ENCODE assay signal across 15 mouse cellular contexts in genomic region chr9:64621499-64622296, GRCm38 (mm10).
DNase-seq lines count a peak whose midpoint lies in the region; ATAC-seq and TF ChIP-seq lines count a peak whose summit lies in the region.
"Had no signal": no experiment of that assay in that cellular context is flagged by ENCODE, and none has a peak within 500 bp of the region (broad histone marks: within the 10 kb centered on the region; RNA-seq: fewer than 3 reads in every experiment).

No protein-coding gene starts in this region.

- peak; percentile 87 for DNase-seq in left cerebral cortex, postnatal 4 days
- DNase-seq in left cerebral cortex, postnatal 25 days (ENCODE audit: low spot score in 2 of 2) = no peak
- DNase-seq in cerebellum, postnatal 25 days = peak; percentile 92 to 94
- DNase-seq in thymus, adult 2 months = no peak
- DNase-seq in frontal cortex, adult 2 months (ENCODE audit: extremely low spot score in 1 of 2, low spot score in 1 of 2) = no peak
- no peak for DNase-seq in ovary, adult 18-20 months (ENCODE audit: low spot score)
- DNase-seq: adrenal gland, postnatal 14 days; heart, adult 18-20 months; heart, postnatal 4 days; kidney, adult 9 months; lung, postnatal 10 days; retina, postnatal 1 day had no signal

- 20% methylated on average over 5 of the region's 5 CpGs for WGBS in hindbrain, embryonic 15.5 days
- WGBS in neural tube, embryonic 13.5 days = 44% methylated on average over 5 of the region's 5 CpGs
- 71% methylated on average over 5 of the region's 5 CpGs for WGBS in thymus, adult 2 months

- no peak overlapping the region for H3K9ac ChIP-seq in hindbrain, embryonic 15.5 days
- no peak overlapping the region for H3K9ac ChIP-seq in neural tube, embryonic 13.5 days

- peak overlapping the region; percentile 40; the same call in 1 of the 2 replicates for H3K27ac ChIP-seq in hindbrain, embryonic 15.5 days (replicated peaks)
- 0 out of 2 replicates have a peak overlapping the region, but pooled peaks have one; percentile 28 for H3K27ac ChIP-seq in neural tube, embryonic 13.5 days (replicated peaks)
- no peak overlapping the region for H3K27ac ChIP-seq in thymus, adult 2 months (ENCODE audit: control insufficient read depth, insufficient read depth, low read length)
- H3K27ac ChIP-seq: layer of hippocampus, adult 2 months had no signal

- TF ChIP-seq CTCF in thymus, adult 2 months (IDR thresholded peaks at IDR 0.05; ENCODE audit: borderline replicate concordance, control insufficient read depth, extremely low read depth, insufficient read depth, low read length, poor library complexity) = no peak

- H3K4me1 ChIP-seq in hindbrain, embryonic 15.5 days (replicated peaks) = peaks cover 41% of the 10 kb centered on the region
- peaks cover 48% of the 10 kb centered on the region for H3K4me1 ChIP-seq in neural tube, embryonic 13.5 days (replicated peaks)
- no peaks in the 10 kb centered on the region for H3K4me1 ChIP-seq in thymus, adult 2 months (replicated peaks; ENCODE audit: control insufficient read depth, insufficient read depth, low read length)

- no peak overlapping the region for H3K4me2 ChIP-seq in hindbrain, embryonic 15.5 days
- no peak overlapping the region for H3K4me2 ChIP-seq in neural tube, embryonic 13.5 days

- H3K36me3 ChIP-seq in hindbrain, embryonic 15.5 days = no peaks in the 10 kb centered on the region
- H3K36me3 ChIP-seq in neural tube, embryonic 13.5 days = no peaks in the 10 kb centered on the region
- H3K36me3 ChIP-seq in thymus, adult 2 months (ENCODE audit: control insufficient read depth, insufficient read depth, low read length) = no peaks in the 10 kb centered on the region

- TF ChIP-seq POLR2A in thymus, adult 2 months (IDR thresholded peaks at IDR 0.05; ENCODE audit: control insufficient read depth, extremely low read depth, insufficient read depth, low read length, poor library complexity) = no peak

- no peak overlapping the region for H3K4me3 ChIP-seq in hindbrain, embryonic 15.5 days
- H3K4me3 ChIP-seq in neural tube, embryonic 13.5 days = no peak overlapping the region
- no peak overlapping the region for H3K4me3 ChIP-seq in thymus, adult 2 months (ENCODE audit: control insufficient read depth, insufficient read depth, low read length)
- H3K4me3 ChIP-seq: layer of hippocampus, adult 2 months had no signal

- peak; percentile 79 for ATAC-seq in hindbrain, embryonic 15.5 days (ENCODE audit: low FRiP score, low read depth)
- ATAC-seq in neural tube, embryonic 13.5 days (ENCODE audit: low read depth) = peak; percentile 60; the same call in 1 of the 2 replicates

- intact Hi-C loops in left cerebral cortex, postnatal 4 days (cut with DNase I) = no loop called here
- intact Hi-C loops in left cerebral cortex, postnatal 25 days (cut with DNase I) = no loop called here

- peaks cover 3% of the 10 kb centered on the region; the same call in 1 of the 2 replicates for H3K27me3 ChIP-seq in hindbrain, embryonic 15.5 days
- H3K27me3 ChIP-seq in neural tube, embryonic 13.5 days = no peaks in the 10 kb centered on the region; the same call in 1 of the 2 replicates
- no peaks in the 10 kb centered on the region for H3K27me3 ChIP-seq in thymus, adult 2 months (ENCODE audit: control insufficient read depth, insufficient read depth, low read length)

- no peaks in the 10 kb centered on the region for H3K9me3 ChIP-seq in hindbrain, embryonic 15.5 days
- H3K9me3 ChIP-seq in neural tube, embryonic 13.5 days = no peaks in the 10 kb centered on the region

Comparison
In these comparisons a context has a peak if more than half of its experiments do, and no peak if none do; other contexts are left out.
1. DNase-seq: peak in left cerebral cortex, postnatal 4 days (single experiment) and cerebellum, postnatal 25 days (2 of 2); none in left cerebral cortex, postnatal 25 days (0 of 2), thymus, adult 2 months (single experiment), frontal cortex, adult 2 months (0 of 2) and ovary, adult 18-20 months (single experiment).